Mouse (Mus musculus) stomach, postnatal 0 days (tissue): ENCODE data around the gene Arid3b. TPM values are rescaled to one million over a fixed set of nuclear protein-coding genes. Genes with fewer than 3 reads are reported as not detected.

Source experiments
- ATAC-seq: fragments of 200-750 bp; cut with Nextera tagmentation; 2 replicates; pipeline ENCODE4 v1.8.0; 2017; ENCODE audit not compliant: low FRiP score, low TSS enrichment
- DNase-seq: peaks from one replicate; pipeline ENCODE4 v3.0.0-alpha.2; 2016; ENCODE audit warnings: low spot score
- H3K27ac ChIP-seq: fragments of 300-500 bp; sonication (generic); replicated peaks from 2 replicates; pipeline ENCODE4 v1.5.1; 2014; ENCODE audit warnings: mild to moderate bottlenecking, control low read depth
- H3K27me3 ChIP-seq: fragments of 300-500 bp; sonication (generic); 2 replicates; pipeline ENCODE4 v1.6.1; 2014; ENCODE audit warnings: low read length; ENCODE audit not compliant: control insufficient read depth, insufficient read depth
- H3K36me3 ChIP-seq: fragments of 300-500 bp; sonication (generic); 2 replicates; pipeline ENCODE4 v1.6.1; 2014; ENCODE audit warnings: low read length, mixed read lengths; ENCODE audit not compliant: control insufficient read depth, insufficient read depth
- H3K4me1 ChIP-seq: fragments of 300-500 bp; sonication (generic); replicated peaks from 2 replicates; pipeline ENCODE4 v1.6.1; 2014; ENCODE audit warnings: antibody characterized with exemption; ENCODE audit not compliant: control insufficient read depth, insufficient read depth
- H3K4me2 ChIP-seq: fragments of 300-500 bp; sonication (generic); replicated peaks from 2 replicates; pipeline ENCODE4 v1.6.1; 2014; ENCODE audit warnings: low read depth, mild to moderate bottlenecking, control low read depth, moderate library complexity
- H3K4me3 ChIP-seq: fragments of 300-500 bp; sonication (generic); 2 replicates; pipeline ENCODE4 v1.5.1; 2014; ENCODE audit warnings: low read depth, low read length, control low read depth
- H3K9ac ChIP-seq: fragments of 300-500 bp; sonication (generic); 2 replicates; pipeline ENCODE4 v1.6.1; 2014; ENCODE audit warnings: mild to moderate bottlenecking, low read length, control low read depth, mixed read lengths
- H3K9me3 ChIP-seq: fragments of 300-500 bp; sonication (generic); 2 replicates; pipeline ENCODE4 v1.6.1; 2016; ENCODE audit warnings: low read length; ENCODE audit not compliant: control insufficient read depth
- CTCF ChIP-seq: IDR thresholded peaks from 2 replicates; pipeline ENCODE4 v1.5.1; 2016; ENCODE audit warnings: antibody characterized with exemption, low read depth, mild to moderate bottlenecking, moderate library complexity
- EP300 ChIP-seq: optimal IDR thresholded peaks from 2 replicates; pipeline ENCODE3; 2016; ENCODE audit warnings: antibody characterized with exemption
- WGBS: fragments of 180-500 bp; shearing (Covaris S2); extraction: QIAGEN DNeasy Blood & Tissue Kit; methylation state at CpG from one replicate; pipeline ENCODE4 v1.1.7; 2014; 5-methylcytosine and 5-hydroxymethylcytosine counted together
- polyA plus RNA-seq: library from polyadenylated mRNA; unstranded; fragments of >200 nt; fragmentation: Nextera tagmentation; extraction: Ambion mirVana; gene quantifications from 2 replicates; pipeline ENCODE4 v1.2.1, GENCODE M21; 2015

Arid3b gene
- polyA plus RNA-seq, 1 experiment from 2014 or later, result 3.0 TPM

DNA sequence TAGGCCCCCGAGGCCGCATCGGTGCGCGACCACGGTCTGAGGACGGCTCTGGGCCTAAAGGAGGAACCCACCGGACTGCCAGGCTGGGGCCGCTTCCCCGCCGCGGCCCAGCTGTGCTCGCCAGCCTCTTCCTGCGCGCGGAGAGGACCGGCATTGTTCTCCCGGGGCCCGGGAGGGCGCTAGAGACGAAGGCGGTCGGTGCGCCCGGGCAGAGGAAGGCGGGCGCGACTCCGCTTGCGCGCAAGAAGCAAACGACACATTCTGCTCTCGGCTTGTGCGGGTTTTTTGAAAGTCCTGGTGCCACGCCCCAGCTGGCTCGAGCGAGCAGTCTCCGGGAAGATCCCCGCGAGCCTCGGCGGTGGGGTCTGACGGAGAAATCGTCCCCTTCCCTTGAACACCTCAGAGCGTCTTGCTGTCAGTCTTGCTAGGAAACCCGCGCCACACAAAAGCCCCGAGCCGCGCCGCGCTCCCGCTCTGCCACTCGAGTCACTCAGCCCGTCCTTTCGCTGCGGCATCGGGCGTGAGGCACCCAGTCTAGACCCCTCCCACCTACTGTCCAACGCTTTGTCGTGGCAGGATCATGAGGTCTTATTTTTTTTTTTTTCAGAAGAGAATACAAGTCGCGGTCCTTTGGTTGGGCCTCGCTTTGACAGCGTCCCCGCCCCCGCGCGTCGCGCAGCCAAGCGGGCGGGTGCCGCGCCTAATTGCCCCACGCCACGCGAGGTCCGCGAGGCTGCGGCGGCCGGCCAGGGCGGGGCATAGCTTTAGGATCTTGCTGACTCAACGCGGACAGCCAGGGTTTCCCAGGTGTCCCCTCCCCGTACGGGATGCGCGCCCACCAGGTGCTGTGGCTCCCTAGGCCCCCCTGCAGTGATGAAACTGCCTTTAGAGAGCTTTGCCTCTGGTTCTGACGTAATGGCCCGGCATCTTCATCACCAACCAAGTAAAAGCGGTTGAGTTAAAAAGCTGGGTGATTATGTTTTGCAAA lies 70.9 kb downstream of the Arid3b start, which contains the start of gene Clk3:
Gene Clk3, minus strand, starts transcription at position 497 of the 988 bp plus-strand sequence.
- H3K4me3 ChIP-seq, result peak within 1 kb of the TSS; percentile 93
- H3K4me2 ChIP-seq, result peak within 1 kb of the TSS; percentile 94
- no peaks in the 10 kb centered on the region for H3K27me3 ChIP-seq
- ATAC-seq (peak; percentile 60; the same call in 1 of the 2 replicates), DNase-seq (peak; percentile 77)
- H3K9ac ChIP-seq, result peak within 1 kb of the TSS; percentile 98
- no peak for TF ChIP-seq EP300
- TF ChIP-seq CTCF, result peak; percentile 48
- no peaks in the 10 kb centered on the region for H3K9me3 ChIP-seq
- peak within 1 kb of the TSS; percentile 99 for H3K27ac ChIP-seq
- under 1% methylated on average over 92 of the region's 93 CpGs for WGBS
- peaks cover 20% of the 10 kb centered on the region; the same call in 1 of the 2 replicates for H3K4me1 ChIP-seq
- H3K36me3 ChIP-seq, result 0 out of 2 replicates have a peak, but pooled peaks cover 5% of the 10 kb centered on the region

DNA sequence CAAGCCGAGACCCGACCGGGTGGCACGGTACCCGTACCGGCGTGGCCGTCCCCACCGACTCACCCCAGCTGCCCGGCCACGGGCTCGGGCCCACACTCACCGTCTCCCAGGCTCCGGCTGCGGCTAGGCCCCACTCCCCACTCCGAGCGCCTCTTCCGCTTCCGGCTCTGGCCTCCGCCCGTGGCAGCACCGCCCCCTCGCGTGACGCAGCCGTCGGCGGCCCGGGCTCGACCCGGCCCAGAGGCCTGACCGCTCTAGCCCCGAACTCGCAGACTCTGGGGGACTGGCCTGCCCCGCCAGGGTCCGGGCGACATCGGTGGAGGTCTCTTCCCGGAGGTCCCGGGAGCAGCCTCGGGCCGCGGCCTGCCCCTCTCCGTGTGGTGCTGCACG lies 71.6 kb downstream of the Arid3b start:
- TF ChIP-seq CTCF (no peak), EP300 (peak; percentile 75)
- ATAC-seq (peak; percentile 91), DNase-seq (peak; percentile 95)
- H3K4me3 ChIP-seq, result peak overlapping the region; percentile 93
- H3K9ac ChIP-seq, result peak overlapping the region; percentile 98
- H3K4me2 ChIP-seq, result peak overlapping the region; percentile 94
- H3K36me3 ChIP-seq, result 0 out of 2 replicates have a peak, but pooled peaks cover 12% of the 10 kb centered on the region
- WGBS, result 1% methylated on average over 39 of the region's 45 CpGs
- H3K27me3 ChIP-seq, result no peaks in the 10 kb centered on the region
- H3K4me1 ChIP-seq, result peaks cover 20% of the 10 kb centered on the region; the same call in 1 of the 2 replicates
- H3K27ac ChIP-seq, result peak overlapping the region; percentile 99
- H3K9me3 ChIP-seq, result no peaks in the 10 kb centered on the region

DNA sequence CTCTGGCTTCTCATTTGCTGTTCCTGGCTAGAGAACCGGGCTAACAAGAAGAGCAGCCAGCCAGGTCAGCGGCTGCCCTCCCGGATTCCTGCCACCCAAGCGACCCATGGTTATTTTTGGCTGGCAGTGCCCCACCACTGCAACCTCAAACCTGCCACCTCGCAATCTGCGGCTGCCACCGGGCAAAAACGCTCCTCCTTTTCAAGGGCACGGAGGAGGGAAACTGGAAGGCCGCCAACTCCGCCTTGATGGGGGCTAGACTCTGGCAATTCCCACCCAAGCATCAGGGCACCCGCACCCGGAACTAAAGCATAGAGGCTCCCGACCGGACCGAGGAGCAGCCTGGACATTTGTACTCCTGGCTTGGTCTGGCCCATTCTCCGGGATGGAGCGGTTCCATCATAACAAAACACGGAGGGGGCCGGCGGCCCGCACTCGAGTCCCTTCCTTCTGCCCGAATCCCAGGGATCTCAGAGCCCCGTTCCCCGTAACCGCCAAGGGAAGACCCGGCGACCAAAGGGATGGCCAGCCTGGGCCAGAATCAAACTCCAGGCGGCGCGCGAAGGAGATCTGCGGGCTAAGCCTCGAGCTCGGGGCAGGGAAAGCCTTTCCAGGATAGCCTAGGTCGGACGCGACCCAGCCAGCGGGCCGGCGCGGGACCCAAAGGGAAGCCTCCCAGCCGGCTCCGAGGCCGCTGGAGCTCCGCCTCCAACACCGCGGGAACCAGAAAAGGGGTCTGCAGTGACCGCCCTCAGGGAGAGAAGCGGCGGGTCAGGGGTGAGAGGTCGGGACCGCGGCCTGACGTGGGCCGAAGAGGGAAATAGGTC lies 72.2 kb downstream of the Arid3b start:
- WGBS, result 1% methylated on average over 49 of the region's 57 CpGs

DNA sequence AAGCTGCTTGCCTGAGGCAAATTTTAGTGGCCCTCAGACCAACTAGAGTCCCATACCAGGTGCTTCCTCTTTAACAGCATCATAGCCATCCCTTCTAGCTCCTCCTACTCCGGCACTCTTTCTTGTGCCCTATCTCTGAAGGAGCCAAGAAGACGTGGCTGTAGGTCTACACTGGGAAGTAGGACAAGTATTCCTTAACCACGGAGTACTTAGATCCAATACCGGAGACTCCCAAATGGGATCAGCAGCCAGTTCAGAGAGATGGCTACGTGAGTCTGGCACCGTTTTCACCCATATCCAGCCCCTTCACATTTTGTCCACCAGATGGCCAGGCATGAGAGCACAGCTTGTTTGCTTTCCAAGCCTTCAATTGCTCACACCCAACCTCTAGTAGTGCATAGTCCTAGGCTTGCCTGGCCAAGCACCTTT lies 74.0 kb downstream of the Arid3b start:
- no peak overlapping the region; the same call in 1 of the 2 replicates for H3K27ac ChIP-seq
- DNase-seq (peak; percentile 76), ATAC-seq (peak; percentile 47; the same call in 1 of the 2 replicates)
- no peaks in the 10 kb centered on the region for H3K27me3 ChIP-seq
- H3K9ac ChIP-seq, result 0 out of 2 replicates have a peak overlapping the region, but pooled peaks have one; percentile 13
- H3K4me1 ChIP-seq, result peaks cover 20% of the 10 kb centered on the region; the same call in 1 of the 2 replicates
- no peaks in the 10 kb centered on the region for H3K9me3 ChIP-seq
- peaks cover 22% of the 10 kb centered on the region; the same call in 1 of the 2 replicates for H3K36me3 ChIP-seq
- peak overlapping the region; percentile 25; the same call in 1 of the 2 replicates for H3K4me2 ChIP-seq
- TF ChIP-seq EP300, result no peak
- peak; percentile 82 for TF ChIP-seq CTCF
- no peak overlapping the region for H3K4me3 ChIP-seq
- 32% methylated on average over 6 of the region's 6 CpGs for WGBS

More for the DNA sequence above, 72.2 kb downstream of the Arid3b start:
- peaks cover 20% of the 10 kb centered on the region; the same call in 1 of the 2 replicates for H3K4me1 ChIP-seq
- H3K36me3 ChIP-seq, result peaks cover 12% of the 10 kb centered on the region; the same call in 1 of the 2 replicates
- peak overlapping the region; percentile 99 for H3K27ac ChIP-seq
- peak; percentile 46 for TF ChIP-seq CTCF
- TF ChIP-seq EP300, result no peak
- H3K9ac ChIP-seq, result peak overlapping the region; percentile 98
- ATAC-seq, result peak; percentile 42
- H3K4me2 ChIP-seq, result peak overlapping the region; percentile 94
- no peaks in the 10 kb centered on the region for H3K27me3 ChIP-seq
- H3K4me3 ChIP-seq, result peak overlapping the region; percentile 93
- no peaks in the 10 kb centered on the region for H3K9me3 ChIP-seq
- DNase-seq, result peak; percentile 70
